Mouse (Mus musculus) liver, embryonic 15.5 days (tissue): Measurements from ENCODE around the gene Spata31d1b. TPM values are rescaled to one million over a fixed set of nuclear protein-coding genes. Genes with fewer than 3 reads are reported as not detected.
"Not testable (repeated sequence)": the region's sequence is repeated elsewhere in the genome, so short reads cannot be mapped to it uniquely, and the experiment has no call there.

ENCODE experiments used
- ATAC-seq: fragments of 200-750 bp; cut with Nextera tagmentation; 2 replicates; pipeline ENCODE4 v1.8.0; 2017; ENCODE audit warnings: moderate number of reproducible peaks, mild to moderate bottlenecking, moderate library complexity; ENCODE audit not compliant: insufficient read depth
- H3K27ac ChIP-seq: fragments of 300-500 bp; sonication (generic); replicated peaks from 2 replicates; pipeline ENCODE4 v1.5.1; 2015; ENCODE audit warnings: mild to moderate bottlenecking, inconsistent platforms
- H3K27me3 ChIP-seq: fragments of 300-500 bp; sonication (generic); 2 replicates; pipeline ENCODE4 v1.6.1; 2015; ENCODE audit warnings: mild to moderate bottlenecking, inconsistent platforms
- H3K36me3 ChIP-seq: fragments of 300-500 bp; sonication (generic); replicated peaks from 2 replicates; pipeline ENCODE4 v1.6.1; 2015; ENCODE audit warnings: moderate library complexity, mild to moderate bottlenecking, inconsistent platforms
- H3K4me1 ChIP-seq: fragments of 300-500 bp; sonication (generic); replicated peaks from 2 replicates; pipeline ENCODE4 v1.6.1; 2015; ENCODE audit warnings: inconsistent platforms
- H3K4me2 ChIP-seq: fragments of 300-500 bp; sonication (generic); 2 replicates; pipeline ENCODE4 v1.6.1; 2015; ENCODE audit warnings: moderate library complexity, mild to moderate bottlenecking, inconsistent platforms
- H3K4me3 ChIP-seq: fragments of 300-500 bp; sonication (generic); replicated peaks from 2 replicates; pipeline ENCODE4 v1.5.1; 2015; ENCODE audit warnings: mild to moderate bottlenecking, inconsistent platforms
- H3K9ac ChIP-seq: fragments of 300-500 bp; sonication (generic); 2 replicates; pipeline ENCODE4 v1.6.1; 2015; ENCODE audit warnings: moderate library complexity, mild to moderate bottlenecking, inconsistent platforms
- H3K9me3 ChIP-seq: fragments of 300-500 bp; sonication (generic); replicated peaks from 2 replicates; pipeline ENCODE4 v1.6.1; 2016; ENCODE audit warnings: inconsistent platforms
- WGBS: fragments of 180-500 bp; shearing (Covaris S2); methylation state at CpG from one replicate; pipeline ENCODE4 v1.1.7; 2015; ENCODE audit warnings: mixed read lengths; ENCODE audit not compliant: insufficient replicate concordance; 5-methylcytosine and 5-hydroxymethylcytosine counted together
- polyA plus RNA-seq: library from polyadenylated mRNA; unstranded; fragments of >200 nt; fragmentation: Nextera tagmentation; extraction: Ambion mirVana; gene quantifications from 2 replicates; pipeline ENCODE4 v1.2.1, GENCODE M21; 2015

Spata31d1b gene
- polyA plus RNA-seq = 0.02 TPM in 1 of 2 replicates, not detected in the other

- H3K4me2 ChIP-seq, H3K9me3 ChIP-seq, H3K4me3 ChIP-seq, H3K9ac ChIP-seq, H3K4me1 ChIP-seq, H3K27ac ChIP-seq, ATAC-seq, H3K36me3 ChIP-seq: not testable (repeated sequence)
- peaks cover 37% of the 10 kb centered on the region for H3K27me3 ChIP-seq
- 45% methylated on average over 3 of the region's 3 CpGs for WGBS
Measured at GRCm38 (mm10) chr13:59711984-59712383, at the start of gene Spata31d1b. TSS of gene Spata31d1b (plus strand) at chr13:59712284.

- Histone ChIP-seq H3K27me3 (no peaks in the 10 kb centered on the region), H3K36me3 (peaks cover 80% of the 10 kb centered on the region), H3K4me1 (peaks cover 44% of the 10 kb centered on the region), H3K9me3 (no peaks in the 10 kb centered on the region), H3K4me3 (no peak overlapping the region), H3K9ac (no peak overlapping the region), H3K4me2 (no peak overlapping the region), H3K27ac (no peak overlapping the region)
- ATAC-seq = no peak
- WGBS = 85% methylated on average over 19 of the region's 19 CpGs
Measured at GRCm38 (mm10) chr13:59663939-59664712, 48.0 kb upstream of the Spata31d1b start.

GRCm38 (mm10) chr13:59667763-59668162, 44.3 kb upstream of the Spata31d1b start:
- Histone ChIP-seq H3K27ac (peak overlapping the region; percentile 48), H3K27me3 (no peaks in the 10 kb centered on the region), H3K4me2 (0 out of 2 replicates have a peak overlapping the region, but pooled peaks have one; percentile 69), H3K9me3 (no peaks in the 10 kb centered on the region), H3K36me3 (peaks cover 59% of the 10 kb centered on the region), H3K9ac (no peak overlapping the region), H3K4me3 (no peak overlapping the region), H3K4me1 (peaks cover 59% of the 10 kb centered on the region)
- 65% methylated on average over 5 of the region's 5 CpGs for WGBS
- no peak for ATAC-seq

- Histone ChIP-seq H3K4me1 (peaks cover 65% of the 10 kb centered on the region), H3K4me2 (peak overlapping the region; percentile 69)
Measured at GRCm38 (mm10) chr13:59668501-59669093, 43.5 kb upstream of the Spata31d1b start.

GRCm38 (mm10) chr13:59669946-59670345, 42.1 kb upstream of the Spata31d1b start:
- ATAC-seq = no peak
- Histone ChIP-seq H3K9ac (no peak overlapping the region), H3K36me3 (peaks cover 37% of the 10 kb centered on the region), H3K27ac (peak overlapping the region; percentile 92; the same call in 1 of the 2 replicates), H3K9me3 (no peaks in the 10 kb centered on the region), H3K4me2 (no peak overlapping the region), H3K27me3 (no peaks in the 10 kb centered on the region), H3K4me3 (no peak overlapping the region), H3K4me1 (peaks cover 78% of the 10 kb centered on the region)
- WGBS = 88% methylated on average over 10 of the region's 10 CpGs

More at GRCm38 (mm10) chr13:59668501-59669093, 43.5 kb upstream of the Spata31d1b start:
- 3% methylated on average over 11 of the region's 11 CpGs for WGBS
- Histone ChIP-seq H3K9ac (peak overlapping the region; percentile 52), H3K27me3 (no peaks in the 10 kb centered on the region), H3K36me3 (peaks cover 50% of the 10 kb centered on the region), H3K9me3 (no peaks in the 10 kb centered on the region), H3K27ac (peak overlapping the region; percentile 92), H3K4me3 (peak overlapping the region; percentile 37)
- peak; percentile 96 for ATAC-seq

GRCm38 (mm10) chr13:59671521-59671920, 40.6 kb upstream of the Spata31d1b start:
- Histone ChIP-seq H3K27me3 (no peaks in the 10 kb centered on the region), H3K4me1 (peaks cover 82% of the 10 kb centered on the region), H3K9me3 (no peaks in the 10 kb centered on the region), H3K27ac (no peak overlapping the region), H3K4me2 (peak overlapping the region; percentile 35; the same call in 1 of the 2 replicates), H3K36me3 (peaks cover 21% of the 10 kb centered on the region), H3K9ac (no peak overlapping the region), H3K4me3 (no peak overlapping the region)
- ATAC-seq = no peak
- WGBS = 49% methylated on average over 2 of the region's 2 CpGs

- no peaks in the 10 kb centered on the region for H3K9me3 ChIP-seq
- no peak for ATAC-seq
- WGBS = 13% methylated on average over 6 of the region's 6 CpGs
- peak overlapping the region; percentile 35 for H3K4me2 ChIP-seq
- H3K4me3 ChIP-seq = 0 out of 2 replicates have a peak overlapping the region, but pooled peaks have one; percentile 5
- H3K9ac ChIP-seq = no peak overlapping the region
- no peaks in the 10 kb centered on the region for H3K27me3 ChIP-seq
- peaks cover 82% of the 10 kb centered on the region for H3K4me1 ChIP-seq
- H3K36me3 ChIP-seq = peaks cover 14% of the 10 kb centered on the region
- peak overlapping the region; percentile 52; the same call in 1 of the 2 replicates for H3K27ac ChIP-seq
Measured at GRCm38 (mm10) chr13:59672248-59672647, 39.8 kb upstream of the Spata31d1b start.

- Histone ChIP-seq H3K36me3 (peaks cover 8% of the 10 kb centered on the region), H3K9ac (peak overlapping the region; percentile 50; the same call in 1 of the 2 replicates), H3K4me1 (peaks cover 72% of the 10 kb centered on the region), H3K4me2 (peak overlapping the region; percentile 87), H3K27ac (peak overlapping the region; percentile 66), H3K4me3 (peak overlapping the region; percentile 28), H3K9me3 (no peaks in the 10 kb centered on the region), H3K27me3 (no peaks in the 10 kb centered on the region)
- 77% methylated on average over 7 of the region's 7 CpGs for WGBS
- no peak for ATAC-seq
Measured at GRCm38 (mm10) chr13:59673597-59673996, 38.5 kb upstream of the Spata31d1b start.

GRCm38 (mm10) chr13:59674215-59674614, 37.9 kb upstream of the Spata31d1b start:
- Histone ChIP-seq H3K9ac (peak overlapping the region; percentile 84), H3K4me1 (peaks cover 72% of the 10 kb centered on the region), H3K27ac (peak overlapping the region; percentile 90; the same call in 1 of the 2 replicates), H3K27me3 (no peaks in the 10 kb centered on the region), H3K4me3 (peak overlapping the region; percentile 85), H3K9me3 (no peaks in the 10 kb centered on the region), H3K4me2 (peak overlapping the region; percentile 87), H3K36me3 (peaks cover 8% of the 10 kb centered on the region)
- ATAC-seq = no peak
- 14% methylated on average over 3 of the region's 3 CpGs for WGBS

GRCm38 (mm10) chr13:59674761-59675150, 37.3 kb upstream of the Spata31d1b start:
- Histone ChIP-seq H3K27ac (peak overlapping the region; percentile 90), H3K9ac (peak overlapping the region; percentile 84), H3K4me2 (peak overlapping the region; percentile 87), H3K27me3 (no peaks in the 10 kb centered on the region), H3K4me1 (peaks cover 72% of the 10 kb centered on the region), H3K4me3 (peak overlapping the region; percentile 85), H3K36me3 (peaks cover 5% of the 10 kb centered on the region), H3K9me3 (no peaks in the 10 kb centered on the region)
- 1% methylated on average over 13 of the region's 13 CpGs for WGBS
- ATAC-seq = no peak
